Mouse (Mus musculus) naive thymus-derived CD4-positive, alpha-beta T cell, adult 2 months (primary cell): ENCODE measurements around the gene Aff1.

ENCODE experiments used
- DNase-seq: peaks from one replicate; pipeline ENCODE4 v3.0.0-alpha.2; 2011; ENCODE audit warnings: low read depth

Gene Aff1

DNA sequence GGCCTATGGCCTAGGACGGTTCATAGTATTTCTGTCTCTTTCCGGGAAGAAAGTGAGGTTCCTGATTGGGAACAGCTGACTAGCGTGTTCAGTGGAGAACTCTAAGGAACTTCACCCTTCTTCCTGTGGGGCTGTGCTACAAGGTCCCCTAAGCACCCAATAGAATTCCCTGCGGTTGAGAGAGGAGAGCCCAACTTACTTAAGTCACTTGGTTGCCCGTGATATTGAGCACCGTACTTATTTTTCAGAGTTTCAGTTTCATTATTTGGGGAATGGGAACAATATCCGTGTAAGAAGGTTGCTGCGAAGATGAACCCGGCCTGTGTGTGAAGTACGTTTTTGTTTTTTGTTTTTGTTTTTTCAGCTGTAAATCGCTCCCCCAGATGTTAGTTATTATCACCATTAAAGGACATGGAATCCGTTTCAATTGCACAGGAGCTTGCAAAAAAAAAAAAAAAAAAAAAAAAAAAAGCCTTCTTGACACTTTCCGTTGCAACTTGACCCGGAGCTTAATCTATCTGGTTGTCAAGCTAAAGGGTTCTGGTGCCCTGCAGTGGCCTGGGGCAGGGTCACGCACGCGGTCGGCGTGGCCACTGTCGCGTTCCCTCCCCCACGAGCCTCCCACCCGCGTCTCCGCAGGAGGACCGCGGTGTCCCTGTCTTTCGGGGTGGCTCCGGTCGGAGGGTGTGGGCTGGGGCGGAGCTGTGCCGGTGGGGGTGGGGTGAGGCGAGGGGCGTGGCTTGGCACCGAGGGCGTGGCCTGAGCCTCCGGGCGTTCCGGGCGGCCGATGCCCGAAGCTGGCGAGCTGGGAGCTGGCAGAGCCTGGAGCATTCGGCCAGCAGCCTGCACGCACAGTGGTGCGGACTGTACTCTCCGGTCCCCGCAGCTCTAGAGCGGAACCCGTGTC, at the start of gene Aff1:
Gene Aff1, plus strand, starts transcription at position 751 of the 907 bp plus-strand sequence.
- DNase-seq, result peak; percentile 93

DNA sequence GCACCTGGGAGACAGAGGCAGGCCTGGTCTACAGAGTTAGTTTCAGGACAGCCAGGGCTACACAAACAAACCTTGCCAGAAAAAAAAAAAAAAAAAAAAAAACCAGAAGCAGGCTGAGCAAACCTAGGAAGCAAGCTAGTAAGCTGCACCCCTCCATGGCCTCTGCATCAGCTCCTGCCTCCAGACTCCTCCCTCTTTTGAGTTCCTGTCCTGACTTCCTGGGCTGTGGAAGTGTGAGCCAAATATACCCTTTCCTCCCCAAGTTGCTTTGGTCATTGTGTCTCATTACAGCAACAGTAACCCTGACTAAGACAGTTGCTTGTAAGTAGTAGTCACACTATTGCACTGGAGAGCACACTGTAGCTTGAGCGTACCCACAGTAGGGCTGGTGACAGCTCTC, 48.0 kb upstream of the Aff1 start:
- DNase-seq, result no peak

DNA sequence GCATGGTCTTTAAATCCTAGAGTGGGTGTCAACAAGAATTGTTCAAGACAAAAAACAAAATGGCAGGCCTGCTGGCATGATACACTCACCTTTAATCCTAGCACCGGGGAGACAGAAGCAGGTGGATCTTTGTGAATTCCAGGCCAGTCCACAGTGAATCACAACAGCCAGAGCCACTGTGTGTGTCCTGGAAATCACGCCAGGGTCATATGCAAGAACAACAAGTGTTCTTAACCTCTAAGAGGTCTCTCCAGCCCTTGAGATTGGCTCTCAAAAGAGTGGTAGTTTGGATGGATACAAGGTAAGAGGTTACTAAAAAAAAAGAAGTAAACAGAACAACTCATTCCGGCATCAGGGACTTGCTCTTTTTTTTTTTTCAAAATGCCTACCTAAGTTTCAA, 44.9 kb upstream of the Aff1 start:
- DNase-seq, result no peak

DNA sequence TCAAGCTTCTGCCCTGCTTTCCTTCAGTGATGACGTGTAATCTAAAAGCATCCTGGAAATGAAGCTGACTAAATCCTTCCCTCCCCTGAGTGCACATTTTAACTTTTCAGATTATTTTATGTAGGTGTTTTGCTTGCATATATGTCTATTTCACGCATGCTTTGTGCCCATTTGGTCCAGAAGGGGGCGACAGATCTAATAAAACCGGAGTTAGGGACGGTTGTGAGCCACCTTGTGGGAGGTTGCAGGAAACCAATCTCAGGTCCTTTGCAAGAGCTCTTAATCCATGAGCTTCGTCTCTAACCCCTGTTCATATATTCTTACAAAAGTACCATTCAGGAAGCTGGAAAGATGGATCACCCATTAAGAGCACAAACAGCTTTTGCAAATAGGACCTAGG, 37.9 kb upstream of the Aff1 start:
- DNase-seq, result peak; percentile 64

DNA sequence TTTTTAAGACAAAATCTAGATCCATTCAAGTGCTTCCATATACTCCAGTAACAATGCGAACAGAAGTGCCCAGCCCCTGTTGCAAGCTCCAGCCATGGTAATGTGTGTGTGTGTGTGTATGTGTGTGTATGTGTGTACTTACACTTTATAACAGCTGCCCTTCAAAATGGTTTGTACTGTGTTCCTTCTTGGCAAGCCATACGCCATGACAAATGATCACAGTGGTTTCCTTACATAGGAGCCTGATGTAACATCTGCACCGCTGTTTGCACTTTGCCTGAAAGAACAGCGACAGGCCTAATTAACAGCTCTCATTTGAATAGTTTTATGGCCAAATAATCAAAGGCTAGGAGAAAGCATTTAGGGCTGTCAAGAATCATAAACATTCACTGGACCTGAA, 37.4 kb upstream of the Aff1 start:
- DNase-seq, result peak; percentile 16

DNA sequence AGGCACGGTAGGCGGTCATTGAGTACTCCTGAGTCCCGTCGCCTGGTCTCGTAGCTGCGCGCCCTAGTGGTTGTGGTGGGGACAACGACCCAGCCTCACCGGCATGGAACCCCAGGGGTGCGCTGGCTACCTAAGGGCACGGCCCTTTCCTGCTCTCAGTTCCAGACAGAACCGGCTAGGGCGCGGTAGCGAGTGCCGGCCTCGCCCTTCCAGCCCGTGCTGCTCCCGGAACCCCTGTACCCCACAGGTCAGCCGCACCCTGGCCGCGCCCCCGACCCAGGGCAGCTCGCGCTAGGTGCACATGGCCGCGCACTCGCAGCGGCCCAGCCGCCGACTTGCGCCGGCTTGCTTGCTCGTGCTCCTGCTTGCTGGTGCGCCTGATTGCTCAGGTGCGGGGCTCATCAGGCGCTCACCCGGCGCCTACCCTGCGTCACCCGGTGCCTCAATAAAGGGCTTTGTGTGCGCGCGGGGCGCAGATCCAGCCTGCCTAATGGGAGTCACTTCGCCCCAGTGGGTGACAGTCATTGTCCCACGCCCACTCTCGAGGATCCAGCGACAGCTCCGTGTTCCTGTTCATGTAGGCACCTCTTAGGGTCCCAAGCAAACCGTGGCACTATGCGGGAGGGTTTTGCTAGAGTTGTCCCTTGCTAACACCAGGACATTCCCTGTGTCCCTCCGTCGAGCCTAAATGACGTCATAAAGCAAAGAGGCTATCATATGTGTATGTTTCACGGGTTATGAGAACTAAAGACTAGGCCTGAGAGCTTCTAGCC, 36.6 kb upstream of the Aff1 start, which contains the start of gene 1700016H13Rik:
Gene 1700016H13Rik, minus strand, starts transcription at position 665 of the 773 bp plus-strand sequence.
- peak; percentile 77 for DNase-seq

DNA sequence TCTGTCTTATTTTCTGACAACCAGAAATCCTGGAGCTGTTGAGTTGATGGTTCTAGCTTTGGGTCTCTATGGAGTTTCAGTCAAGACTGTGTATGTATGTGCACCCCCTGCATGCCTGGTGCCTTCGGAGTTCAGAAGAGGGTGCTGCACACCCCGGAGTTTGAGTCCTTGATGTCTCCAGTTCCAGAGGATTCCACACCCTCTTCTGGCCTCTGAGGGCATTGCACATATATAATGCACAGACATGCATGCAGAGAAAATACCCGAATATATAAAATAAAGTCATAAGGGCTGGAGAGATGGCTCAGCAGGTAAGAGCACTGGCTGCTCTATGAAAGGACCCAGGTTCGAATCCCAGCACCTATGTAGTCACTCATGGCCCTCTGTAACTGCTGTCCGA, 33.3 kb upstream of the Aff1 start:
- no peak for DNase-seq

DNA sequence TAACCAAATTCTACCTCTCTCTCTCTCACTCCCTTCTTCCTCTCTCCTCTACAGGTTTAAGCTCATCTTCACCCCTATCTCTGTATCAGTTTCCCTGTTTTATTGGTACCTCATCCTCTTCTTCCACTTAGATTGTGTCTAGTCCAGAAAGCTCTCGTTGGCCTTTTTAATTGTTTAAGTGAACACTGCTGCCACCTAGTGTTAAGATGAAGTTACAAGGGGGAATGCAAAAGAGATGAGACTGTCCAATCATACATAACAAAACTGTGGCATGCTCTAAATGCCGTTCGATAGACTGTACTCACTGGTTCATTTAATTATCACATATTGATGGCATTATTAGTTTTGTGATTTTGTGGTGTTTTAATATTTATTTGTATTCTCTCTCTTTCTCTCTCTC, 32.6 kb upstream of the Aff1 start:
- DNase-seq, result peak; percentile 75

DNA sequence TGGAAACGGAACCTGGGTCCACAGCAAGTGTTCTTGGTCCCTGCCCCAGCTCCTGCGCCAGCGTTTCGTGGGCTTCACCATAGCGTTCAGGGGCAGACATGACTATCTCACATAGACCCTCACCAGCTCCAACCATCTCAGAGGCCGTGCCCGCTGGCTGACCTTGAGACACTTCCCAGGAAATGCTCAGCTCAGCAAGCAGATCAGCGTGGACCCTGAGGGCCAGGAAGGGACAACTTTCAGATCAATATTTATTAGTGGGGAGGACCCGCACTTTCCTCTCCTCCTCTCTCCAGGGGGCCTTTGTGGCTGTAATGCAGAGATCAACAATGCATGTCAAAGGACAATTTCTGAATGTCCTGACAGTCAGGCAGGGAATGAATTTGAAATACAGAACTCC, 27.2 kb upstream of the Aff1 start:
- DNase-seq, result no peak

DNA sequence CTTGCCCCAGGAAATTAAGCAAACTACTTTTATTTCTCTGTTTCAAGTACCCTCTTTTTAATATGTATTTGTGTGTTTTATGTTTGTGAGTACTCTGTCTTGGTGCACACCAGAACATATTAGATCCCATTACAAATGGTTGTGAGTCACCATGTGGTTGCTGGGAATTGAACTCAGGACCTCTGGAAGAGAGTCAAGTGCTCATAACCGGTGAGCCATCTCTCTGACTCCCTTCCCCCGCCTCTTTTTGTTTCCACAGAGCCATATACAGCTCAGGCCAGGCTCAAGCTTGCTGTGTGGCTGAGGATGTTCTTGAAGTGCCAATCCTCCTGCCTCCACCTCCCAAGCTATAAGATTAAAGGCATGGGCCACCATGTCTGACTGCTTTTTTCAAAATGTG, 26.3 kb upstream of the Aff1 start:
- DNase-seq, result no peak

DNA sequence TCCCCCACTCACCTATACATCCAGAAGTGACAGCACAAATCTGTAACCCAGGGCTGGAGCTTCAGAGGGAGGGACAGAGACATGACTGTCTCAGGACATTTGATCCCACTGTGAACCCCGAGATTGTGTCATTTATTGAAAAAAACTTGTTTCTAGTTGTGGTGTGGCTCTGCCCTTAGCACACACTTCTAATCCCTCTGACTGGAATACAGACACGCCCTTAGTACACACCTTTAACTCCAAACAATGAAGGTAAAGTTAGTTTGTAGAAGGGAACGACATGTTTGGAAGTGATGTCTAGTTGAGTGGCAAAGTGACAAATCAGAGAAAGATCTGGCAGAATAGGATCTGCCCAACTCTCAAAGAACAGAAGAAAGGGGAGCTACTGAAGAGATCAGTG, 20.3 kb upstream of the Aff1 start:
- DNase-seq, result no peak

DNA sequence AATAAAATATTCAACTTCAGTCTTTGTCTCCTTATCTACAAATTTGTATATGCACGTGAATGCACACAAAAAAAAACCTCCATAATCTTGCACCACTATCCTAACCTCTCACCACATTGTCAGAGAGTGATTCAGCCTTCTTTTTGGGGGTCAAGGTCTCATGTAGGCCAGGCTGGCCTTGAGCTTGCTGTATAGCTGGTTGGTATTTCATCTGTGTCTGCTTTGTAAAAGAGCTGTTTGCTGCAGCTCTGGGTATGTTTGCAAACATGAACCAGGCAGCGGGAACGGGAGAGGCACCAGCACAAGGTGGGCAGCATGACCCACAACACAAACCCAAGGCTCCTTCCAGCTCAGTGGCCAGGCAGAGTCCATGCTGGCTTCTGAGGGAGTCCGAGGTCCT, 18.6 kb upstream of the Aff1 start:
- DNase-seq, result no peak

DNA sequence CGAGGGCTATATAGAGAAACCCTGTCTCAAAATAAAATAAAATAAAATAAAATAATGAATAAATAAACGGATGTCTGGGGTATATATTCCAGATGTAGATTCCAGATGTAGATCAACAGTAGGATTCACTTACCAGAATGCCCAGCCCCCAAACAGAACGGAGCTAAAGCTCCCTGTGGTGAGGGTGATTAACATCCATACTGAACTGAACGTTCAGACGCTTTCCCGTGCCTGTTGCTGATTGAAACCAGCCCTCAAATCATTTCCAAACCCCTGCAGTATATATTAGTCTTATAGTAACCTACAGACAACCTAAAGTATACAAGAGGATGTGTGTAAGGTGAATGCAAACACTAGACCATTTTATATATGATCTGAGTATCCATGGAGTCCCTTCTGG, 17.7 kb upstream of the Aff1 start:
- no peak for DNase-seq

DNA sequence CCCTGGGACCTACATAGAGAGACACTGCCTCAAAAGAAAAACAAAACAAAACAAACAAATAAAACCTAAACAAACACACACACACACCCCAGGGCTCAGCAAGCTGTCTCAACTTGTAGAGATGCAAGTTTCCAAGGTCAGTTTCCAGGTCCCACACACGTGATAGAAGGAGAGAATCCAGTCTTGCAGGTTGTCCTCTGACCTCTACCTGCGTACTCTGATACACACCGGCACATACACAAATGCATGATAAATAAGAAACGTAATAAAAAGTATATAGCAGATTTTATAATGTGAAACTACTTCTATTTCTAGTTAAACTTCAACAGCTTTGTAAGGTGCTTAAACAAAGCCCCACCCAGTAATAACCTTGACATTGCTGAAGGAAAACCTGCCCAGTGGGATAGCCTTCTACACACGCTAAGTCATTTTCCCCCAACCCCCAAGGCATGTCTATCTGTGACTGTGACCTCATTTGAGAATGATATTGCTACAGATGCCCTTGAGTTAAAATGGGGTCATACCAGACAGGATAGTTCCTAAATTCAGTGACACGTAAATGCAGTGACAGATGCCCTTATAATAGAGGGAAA, 15.8 kb upstream of the Aff1 start:
- DNase-seq, result no peak

DNA sequence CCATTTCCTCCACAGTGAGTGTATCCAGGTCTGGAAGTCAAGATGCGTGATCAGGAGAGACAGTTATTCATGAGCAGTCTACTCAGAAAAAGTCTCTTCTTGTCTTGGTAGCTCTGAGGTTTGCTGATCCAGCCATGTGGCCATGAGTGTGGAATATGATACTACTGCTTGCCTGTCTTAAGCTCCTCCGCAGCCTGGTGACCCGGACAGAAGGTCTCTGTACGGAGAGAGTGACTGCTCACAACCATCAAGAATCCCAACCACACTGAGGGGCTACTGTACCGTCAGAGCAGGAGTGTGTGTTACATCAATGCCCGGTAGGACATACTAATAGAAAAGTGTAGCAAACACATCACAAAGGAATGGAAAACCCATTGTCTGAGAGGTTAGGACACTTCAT, 14.3 kb upstream of the Aff1 start:
- no peak for DNase-seq

DNA sequence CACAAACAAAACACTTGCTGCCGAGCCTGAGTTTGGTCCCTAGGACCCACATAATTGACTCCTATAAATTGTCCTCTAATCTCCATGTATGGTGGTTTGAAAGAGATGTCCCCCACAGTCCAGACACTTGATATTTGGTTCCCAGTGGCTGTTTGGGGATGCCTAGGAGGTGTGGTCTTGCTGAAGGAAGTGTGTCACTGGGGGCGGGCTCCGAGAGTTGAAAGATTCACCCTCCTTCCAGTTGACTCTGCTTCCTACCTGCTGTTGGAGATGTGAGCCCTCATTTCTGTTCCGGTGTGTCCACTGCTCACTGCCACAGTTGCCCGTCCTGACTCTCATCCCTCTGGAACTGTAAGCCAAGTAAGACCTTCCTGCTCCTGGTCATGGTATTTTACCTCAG, 13.2 kb upstream of the Aff1 start:
- DNase-seq, result no peak

DNA sequence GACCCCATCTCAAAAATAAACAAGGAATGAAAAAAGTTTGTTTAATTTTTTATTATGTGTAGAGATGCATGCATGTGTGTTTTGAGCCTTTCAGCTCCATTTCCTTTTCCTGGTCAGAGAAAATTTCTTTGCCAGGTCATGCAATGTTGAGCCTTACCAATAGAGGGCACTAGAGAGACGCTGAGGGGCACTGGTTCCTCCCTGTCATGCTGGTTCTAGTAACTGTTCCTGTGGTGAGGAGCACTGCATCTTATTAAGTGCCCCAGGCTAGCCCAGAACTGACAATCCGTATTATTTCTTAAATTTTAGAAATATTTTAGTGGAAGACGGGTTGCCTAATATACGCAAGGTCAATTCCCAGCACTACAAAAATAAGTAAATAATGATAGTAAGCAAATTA, 11.8 kb upstream of the Aff1 start:
- DNase-seq, result peak; percentile 88

DNA sequence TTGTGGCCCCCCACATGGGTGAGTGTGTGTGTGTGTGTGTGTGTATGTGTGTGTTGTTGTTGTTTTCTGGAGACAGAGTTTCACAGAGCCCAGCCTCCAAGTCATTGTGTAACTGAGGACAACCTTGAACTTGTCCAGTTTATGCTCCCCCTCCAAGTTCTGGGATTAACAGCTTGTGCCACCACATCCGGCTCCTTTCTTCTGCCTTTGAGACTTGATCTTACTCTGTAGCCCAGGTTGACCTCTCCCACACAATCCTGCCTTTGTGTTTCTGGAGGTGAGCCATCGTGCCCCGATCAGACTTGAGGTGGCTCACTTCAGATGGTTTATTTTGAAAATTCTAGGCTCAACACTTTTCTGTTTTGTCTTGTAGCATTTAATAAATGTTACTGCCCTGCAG, 10.3 kb upstream of the Aff1 start:
- no peak for DNase-seq

DNA sequence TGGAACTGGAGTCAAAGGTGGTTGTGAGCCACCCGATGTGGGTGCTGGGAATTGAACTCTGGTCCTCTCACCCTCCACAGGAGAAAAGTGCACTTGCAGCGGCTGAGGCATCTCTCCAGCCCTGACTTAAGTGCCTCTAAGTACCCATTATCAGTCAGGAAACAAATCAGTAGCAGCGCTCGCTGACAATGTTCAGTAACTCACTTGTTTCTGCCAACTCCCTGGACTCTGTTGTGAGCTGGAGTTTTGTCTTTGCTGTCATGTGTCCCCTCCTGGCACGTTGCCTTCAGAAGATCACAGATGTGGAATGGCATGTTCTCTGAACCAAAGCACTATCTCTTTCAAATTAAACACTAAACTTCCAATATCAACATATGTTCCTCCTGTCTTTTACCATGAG, 2.5 kb upstream of the Aff1 start:
- DNase-seq, result no peak

DNA sequence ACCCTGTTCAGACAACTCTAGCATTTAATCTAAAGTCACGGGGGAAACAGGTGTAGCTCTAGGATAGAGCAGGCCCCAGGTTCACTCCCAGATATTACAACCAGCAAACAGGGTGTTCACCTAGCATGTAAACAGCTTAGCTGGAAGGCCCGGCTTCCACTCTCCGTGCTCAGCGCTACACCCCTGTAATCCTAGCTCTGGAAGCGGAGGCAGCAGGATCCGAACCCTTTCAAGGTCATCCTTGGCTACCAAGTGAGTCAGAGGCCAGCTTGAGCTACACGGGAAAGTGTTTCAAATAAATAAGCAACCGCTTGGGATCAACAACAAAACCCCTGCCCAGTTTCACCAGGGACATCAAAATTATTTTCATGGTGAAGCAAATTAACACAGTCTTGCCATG, 2.0 kb upstream of the Aff1 start:
- DNase-seq, result no peak

DNA sequence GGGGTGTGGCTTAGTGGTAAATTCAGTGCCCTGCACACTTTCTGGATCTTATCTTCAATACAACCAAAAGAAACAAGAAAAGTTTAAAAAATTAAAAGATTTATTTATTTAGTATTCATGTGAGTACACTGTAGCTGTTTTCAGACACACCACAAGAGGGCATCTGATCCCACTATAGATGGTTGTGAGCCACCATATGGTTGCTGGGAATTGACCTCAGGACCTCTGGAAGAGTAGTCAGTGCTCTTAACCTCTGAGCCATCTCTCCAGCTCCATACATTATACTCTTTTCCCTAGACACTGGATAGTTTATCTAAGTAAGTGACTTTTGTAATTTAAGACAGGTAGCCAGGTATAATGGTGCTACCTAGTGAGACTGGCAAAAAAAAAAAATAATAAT, 1.0 kb upstream of the Aff1 start:
- no peak for DNase-seq

DNA sequence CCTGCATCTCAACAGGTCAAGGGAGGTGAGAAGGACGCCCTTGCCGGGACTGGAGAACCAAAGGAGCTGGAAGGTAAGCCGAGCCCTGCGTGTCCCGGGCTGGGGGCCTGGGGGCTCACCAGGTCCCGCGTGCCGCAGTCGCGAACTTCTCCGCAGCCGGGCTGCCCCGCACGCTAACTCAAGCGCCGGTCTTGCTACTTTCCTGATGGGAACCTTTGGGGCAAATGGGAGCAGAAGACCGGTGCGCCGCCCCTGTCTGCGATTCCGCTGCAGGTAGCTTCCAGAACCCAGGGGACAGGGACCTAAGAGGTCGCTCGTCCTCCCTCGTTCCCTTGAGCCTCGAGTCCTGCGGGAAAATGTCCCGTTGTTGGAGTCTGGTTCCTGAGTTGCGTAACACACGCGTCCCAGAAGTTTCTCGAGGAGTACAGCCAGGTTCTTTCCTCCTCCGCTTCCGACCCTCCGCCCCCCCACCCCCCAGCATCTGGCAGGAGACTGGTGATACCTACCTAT, 412 bp downstream of the Aff1 start:
- no peak for DNase-seq
